Mouse (Mus musculus) cerebellum, postnatal 10 days (tissue): ENCODE measurements around the gene Naa10.

ENCODE experiments used
- DNase-seq, 2 experiments: peaks; one replicate each; pipeline ENCODE4 v3.0.0; 2021; ENCODE audit warnings: mixed read lengths in 2 of 2

The Naa10 gene

GRCm38 (mm10) chrX:73914827-73915703 is 6.7 kb downstream of the Naa10 start:
- DNase-seq = peak; percentile 87 to 91

- no peak for DNase-seq
These were observed 10.2 kb downstream of the Naa10 start for GRCm38 (mm10) chrX:73911588-73911987.

GRCm38 (mm10) chrX:73911156-73911555 is 10.6 kb downstream of the Naa10 start:
- no peak for DNase-seq

- DNase-seq = no peak
These were observed 11.3 kb downstream of the Naa10 start for GRCm38 (mm10) chrX:73910451-73910850.

- DNase-seq = no peak
These were observed 11.7 kb downstream of the Naa10 start for GRCm38 (mm10) chrX:73910049-73910448.

GRCm38 (mm10) chrX:73897959-73898358 is 23.8 kb downstream of the Naa10 start:
- DNase-seq = peak in 1 of 2 experiments; percentile 13

- DNase-seq = peak; percentile 74 to 77
These were observed 26.0 kb downstream of the Naa10 start, which contains the start of gene L1cam for GRCm38 (mm10) chrX:73895719-73896118. TSS of gene L1cam (minus strand) at chrX:73896105.

GRCm38 (mm10) chrX:73892833-73893232 is 28.9 kb downstream of the Naa10 start:
- DNase-seq = peak; percentile 91 to 94

- no peak for DNase-seq
These were observed 30.1 kb downstream of the Naa10 start, which contains the start of gene Avpr2 for GRCm38 (mm10) chrX:73891551-73892152. TSS of gene Avpr2 (plus strand) at chrX:73892102.

- DNase-seq = peak in 1 of 2 experiments; percentile 40
These were observed 40.3 kb downstream of the Naa10 start for GRCm38 (mm10) chrX:73881463-73881862.

GRCm38 (mm10) chrX:73881036-73881427 is 40.7 kb downstream of the Naa10 start:
- DNase-seq = peak in 1 of 2 experiments; percentile 22

- DNase-seq = peak; percentile 81 to 82
These were observed 41.3 kb downstream of the Naa10 start for GRCm38 (mm10) chrX:73880194-73881035.

- no peak for DNase-seq
These were observed 44.7 kb downstream of the Naa10 start for GRCm38 (mm10) chrX:73877014-73877413.

GRCm38 (mm10) chrX:73875881-73876280 is 45.9 kb downstream of the Naa10 start:
- DNase-seq = no peak

GRCm38 (mm10) chrX:73871956-73872355 is 49.8 kb downstream of the Naa10 start:
- DNase-seq = peak; percentile 44 to 62

GRCm38 (mm10) chrX:73871474-73871873 is 50.3 kb downstream of the Naa10 start:
- no peak for DNase-seq

- DNase-seq = no peak
These were observed 52.4 kb downstream of the Naa10 start for GRCm38 (mm10) chrX:73869334-73869733.

GRCm38 (mm10) chrX:73867852-73868251 is 53.9 kb downstream of the Naa10 start:
- peak; percentile 33 to 62 for DNase-seq

- DNase-seq = peak; percentile 80 to 86
These were observed 54.5 kb downstream of the Naa10 start for GRCm38 (mm10) chrX:73867256-73867655.
